Mouse (Mus musculus) heart, adult 2 months (tissue): ENCODE measurements around the gene D630039A03Rik. TPM values are rescaled to one million over a fixed set of nuclear protein-coding genes. Genes with fewer than 3 reads are reported as not detected.

Source experiments
- DNase-seq, 2 experiments: peaks; one replicate each; pipeline ENCODE4 v3.0.0; 2021
- H3K27ac ChIP-seq: fragments of 200-600 bp; 2 replicates; pipeline ENCODE4 v1.8.1; 2022
- H3K27me3 ChIP-seq: fragments of 200-500 bp; 2 replicates; pipeline ENCODE4 v1.6.1; 2012; ENCODE audit warnings: mild to moderate bottlenecking, low read length, inconsistent platforms, mixed read lengths; ENCODE audit not compliant: control insufficient read depth, insufficient read depth
- H3K36me3 ChIP-seq: fragments of 200-500 bp; 2 replicates; pipeline ENCODE4 v1.6.1; 2012; ENCODE audit warnings: low read length, inconsistent platforms; ENCODE audit not compliant: control insufficient read depth, insufficient read depth
- H3K4me1 ChIP-seq: fragments of 200-500 bp; 2 replicates; pipeline ENCODE4 v1.6.1; 2011; ENCODE audit warnings: low read length; ENCODE audit not compliant: control insufficient read depth, insufficient read depth
- H3K4me3 ChIP-seq: fragments of 200-600 bp; 2 replicates; pipeline ENCODE4 v1.8.1; 2022
- H3K79me2 ChIP-seq: fragments of 200-500 bp; replicated peaks from 2 replicates; pipeline ENCODE4 v1.6.1; 2012; ENCODE audit warnings: mild to moderate bottlenecking, inconsistent platforms, low read length, moderate library complexity, mixed read lengths; ENCODE audit not compliant: control insufficient read depth, insufficient read depth
- H3K9ac ChIP-seq: fragments of 200-500 bp; 2 replicates; pipeline ENCODE4 v1.6.1; 2012; ENCODE audit warnings: low read depth, mild to moderate bottlenecking, control low read depth, inconsistent platforms, low read length, mixed read lengths
- CTCF ChIP-seq: fragments of 200-600 bp; IDR thresholded peaks from 2 replicates; pipeline ENCODE4 v1.8.1; 2022; ENCODE audit warnings: antibody characterized with exemption, mild to moderate bottlenecking, moderate library complexity
- EP300 ChIP-seq: fragments of 200-500 bp; IDR thresholded peaks from 2 replicates; pipeline ENCODE4 v1.6.1; 2011; ENCODE audit warnings: low read depth, low read length, control low read depth; ENCODE audit not compliant: insufficient read depth
- POLR2A ChIP-seq: fragments of 200-500 bp; IDR thresholded peaks from 2 replicates; pipeline ENCODE4 v1.6.1; 2011; ENCODE audit warnings: mild to moderate bottlenecking, low read depth, low read length, control low read depth; ENCODE audit not compliant: insufficient read depth
- WGBS: fragments of 180-500 bp; shearing (Covaris S2); methylation state at CpG from one replicate; pipeline ENCODE4 v1.1.7; 2018; 5-methylcytosine and 5-hydroxymethylcytosine counted together
- intact Hi-C: fragments of 180-260 bp; cut with DNase I; formaldehyde crosslinking; loops from one replicate; pipeline ENCODE4 v1.15.1; 2025
- polyA plus RNA-seq: library from polyadenylated mRNA; depleted of rRNA; stranded (reverse); fragments of >200 nt; gene quantifications from 2 replicates; pipeline ENCODE4 v1.2.3, GENCODE M21; 2012
- total RNA-seq, 2 experiments: library from RNA; stranded (reverse); gene quantifications; 2 replicates each; pipeline ENCODE4 v1.2.3; 2021

Gene D630039A03Rik
- total and polyA plus RNA-seq, 3 experiments: 0.13 to 0.31 (median 0.27) TPM

- Histone ChIP-seq H3K4me1 (no peaks in the 10 kb centered on the region), H3K4me3 (no peak overlapping the region), H3K27me3 (no peaks in the 10 kb centered on the region), H3K36me3 (no peaks in the 10 kb centered on the region), H3K9ac (no peak overlapping the region), H3K79me2 (no peaks in the 10 kb centered on the region), H3K27ac (no peak overlapping the region)
- DNase-seq: no peak
- 0 out of 2 replicates have a peak, but pooled peaks have one; percentile 7 for TF ChIP-seq CTCF
- no peak for TF ChIP-seq POLR2A
- TF ChIP-seq EP300: no peak
- 60% methylated on average over 10 of the region's 10 CpGs for WGBS
- intact Hi-C loops: no loop called here
Measured at GRCm38 (mm10) chr4:57914193-57915190, 1.6 kb downstream of the D630039A03Rik start.

- no peaks in the 10 kb centered on the region for H3K4me1 ChIP-seq
- no peaks in the 10 kb centered on the region for H3K79me2 ChIP-seq
- no peak overlapping the region for H3K27ac ChIP-seq
- no peaks in the 10 kb centered on the region for H3K27me3 ChIP-seq
- H3K36me3 ChIP-seq: no peaks in the 10 kb centered on the region
- no peak for DNase-seq
- intact Hi-C loops: no loop called here
- no peak overlapping the region for H3K4me3 ChIP-seq
- no peak for TF ChIP-seq EP300
- TF ChIP-seq POLR2A: no peak
- TF ChIP-seq CTCF: no peak
- no peak overlapping the region for H3K9ac ChIP-seq
Measured at GRCm38 (mm10) chr4:57913021-57913420, 3.1 kb downstream of the D630039A03Rik start.

- H3K27me3 ChIP-seq: no peaks in the 10 kb centered on the region
- no peaks in the 10 kb centered on the region for H3K4me1 ChIP-seq
- intact Hi-C loops: loop anchor here (10.0 kb wide), 3 partner anchors 346 to 534 kb away; no protein-coding TSS in a partner anchor
- H3K4me3 ChIP-seq: no peak overlapping the region
- H3K36me3 ChIP-seq: no peaks in the 10 kb centered on the region
- no peak overlapping the region for H3K27ac ChIP-seq
- 51% methylated on average over 6 of the region's 6 CpGs for WGBS
- TF ChIP-seq EP300 (no peak), CTCF (no peak), POLR2A (no peak)
- no peak overlapping the region for H3K9ac ChIP-seq
- no peaks in the 10 kb centered on the region for H3K79me2 ChIP-seq
- DNase-seq: no peak
Measured at GRCm38 (mm10) chr4:57908860-57909259, 7.2 kb downstream of the D630039A03Rik start.

GRCm38 (mm10) chr4:57906708-57907107 is 9.4 kb downstream of the D630039A03Rik start:
- no peaks in the 10 kb centered on the region for H3K79me2 ChIP-seq
- 47% methylated on average over 2 of the region's 2 CpGs for WGBS
- no peaks in the 10 kb centered on the region for H3K36me3 ChIP-seq
- intact Hi-C loops: loop anchor here (10.0 kb wide), 3 partner anchors 348 to 532 kb away; no protein-coding TSS in a partner anchor
- DNase-seq: no peak
- TF ChIP-seq CTCF: no peak
- no peak for TF ChIP-seq EP300
- no peak for TF ChIP-seq POLR2A
- no peaks in the 10 kb centered on the region for H3K4me1 ChIP-seq
- H3K9ac ChIP-seq: no peak overlapping the region
- no peaks in the 10 kb centered on the region for H3K27me3 ChIP-seq
- no peak overlapping the region for H3K27ac ChIP-seq
- H3K4me3 ChIP-seq: no peak overlapping the region

- H3K4me1 ChIP-seq: no peaks in the 10 kb centered on the region
- no peak for TF ChIP-seq CTCF
- TF ChIP-seq EP300: no peak
- no peak for TF ChIP-seq POLR2A
- no peaks in the 10 kb centered on the region for H3K36me3 ChIP-seq
Measured at GRCm38 (mm10) chr4:57904638-57905037, 11.5 kb downstream of the D630039A03Rik start.

GRCm38 (mm10) chr4:57904211-57904610 is 11.9 kb downstream of the D630039A03Rik start:
- Histone ChIP-seq H3K4me1 (no peaks in the 10 kb centered on the region), H3K79me2 (no peaks in the 10 kb centered on the region), H3K27me3 (no peaks in the 10 kb centered on the region), H3K36me3 (no peaks in the 10 kb centered on the region), H3K4me3 (no peak overlapping the region), H3K9ac (no peak overlapping the region), H3K27ac (no peak overlapping the region)
- peak; percentile 93 for TF ChIP-seq CTCF
- TF ChIP-seq POLR2A: no peak
- peak; percentile 75; the same call in 1 of the 2 replicates for TF ChIP-seq EP300
- peak; percentile 60 to 79 for DNase-seq
- WGBS: 3% methylated on average over 5 of the region's 5 CpGs
- intact Hi-C loops: loop anchor here (1.0 to 10.0 kb wide), 6 partner anchors 23 to 529 kb away; no protein-coding TSS in a partner anchor

More at GRCm38 (mm10) chr4:57904638-57905037, 11.5 kb downstream of the D630039A03Rik start:
- Histone ChIP-seq H3K79me2 (no peaks in the 10 kb centered on the region), H3K27me3 (no peaks in the 10 kb centered on the region), H3K27ac (no peak overlapping the region), H3K9ac (no peak overlapping the region), H3K4me3 (no peak overlapping the region)
- intact Hi-C loops: loop anchor here (1.0 to 10.0 kb wide), 6 partner anchors 24 to 530 kb away; no protein-coding TSS in a partner anchor
- no peak for DNase-seq
- 32% methylated on average over 9 of the region's 9 CpGs for WGBS
